Mouse (Mus musculus) small intestine, adult 2 months (tissue): ENCODE results near the gene Kat6b. TPM values are rescaled to one million over a fixed set of nuclear protein-coding genes. Genes with fewer than 3 reads are reported as not detected.
A peak's percentile ranks its signal among the peaks of the same experiment; 100 is the strongest.

Experiments used
- H3K27ac ChIP-seq: fragments of 200-500 bp; 2 replicates; pipeline ENCODE4 v1.5.1; 2012; ENCODE audit warnings: low read depth, low read length, control low read depth, inconsistent platforms; ENCODE audit not compliant: insufficient read depth
- H3K27me3 ChIP-seq: fragments of 200-500 bp; 2 replicates; pipeline ENCODE4 v1.6.1; 2012; ENCODE audit warnings: mild to moderate bottlenecking, moderate library complexity, low read length, inconsistent platforms; ENCODE audit not compliant: control insufficient read depth, insufficient read depth
- H3K36me3 ChIP-seq: fragments of 200-500 bp; 2 replicates; pipeline ENCODE4 v1.6.1; 2012; ENCODE audit warnings: mild to moderate bottlenecking, low read length, control low read depth, inconsistent platforms; ENCODE audit not compliant: control insufficient read depth, insufficient read depth
- H3K4me1 ChIP-seq: fragments of 200-500 bp; 2 replicates; pipeline ENCODE4 v1.6.1; 2012; ENCODE audit warnings: low read length, inconsistent platforms, mixed read lengths; ENCODE audit not compliant: control insufficient read depth, insufficient read depth, insufficient read length
- H3K4me3 ChIP-seq: fragments of 200-500 bp; 2 replicates; pipeline ENCODE4 v1.5.1; 2012; ENCODE audit warnings: low read depth, mild to moderate bottlenecking, control low read depth, inconsistent platforms, low read length, moderate library complexity
- CTCF ChIP-seq: fragments of 200-500 bp; IDR thresholded peaks from 2 replicates; pipeline ENCODE4 v1.5.1; 2012; ENCODE audit warnings: low read depth, mild to moderate bottlenecking, control low read depth, inconsistent platforms, low read length, moderate library complexity, mixed read lengths; ENCODE audit not compliant: insufficient replicate concordance, insufficient read length; ENCODE audit errors: extremely low read depth
- POLR2A ChIP-seq: fragments of 200-500 bp; IDR thresholded peaks from 2 replicates; pipeline ENCODE4 v1.6.1; 2012; ENCODE audit warnings: low read depth, mild to moderate bottlenecking, control low read depth, inconsistent platforms, low read length, moderate library complexity
- WGBS: fragments of 180-500 bp; shearing (Covaris S2); methylation state at CpG from one replicate; pipeline ENCODE4 v1.1.7; 2018; 5-methylcytosine and 5-hydroxymethylcytosine counted together
- polyA plus RNA-seq: library from polyadenylated mRNA; depleted of rRNA; stranded (reverse); fragments of >200 nt; gene quantifications from 2 replicates; pipeline ENCODE4 v1.2.3, GENCODE M21; 2012

Gene Kat6b
- polyA plus RNA-seq, 1 experiment: 8.3 TPM

DNA sequence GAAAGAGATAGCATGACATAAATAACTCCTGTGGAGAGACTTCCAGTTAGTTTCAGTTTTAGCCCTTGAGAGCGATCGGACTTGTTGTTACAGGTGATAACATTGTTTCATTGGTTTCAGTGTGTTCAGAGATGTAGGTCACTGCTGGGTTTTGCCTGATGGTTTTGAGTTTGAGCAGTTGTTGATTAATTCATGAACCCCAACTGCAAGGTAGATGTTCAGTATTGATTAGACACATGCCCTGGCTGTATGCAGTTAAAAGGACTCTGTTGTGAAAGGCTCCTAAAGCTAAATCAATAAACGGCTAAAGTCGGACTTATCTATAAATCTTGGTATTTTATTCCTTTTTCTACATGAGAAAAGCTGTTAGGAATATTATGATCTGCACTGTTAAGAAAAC lies 109.0 kb downstream of the Kat6b start:
- TF ChIP-seq POLR2A (no peak), CTCF (no peak)
- H3K36me3 ChIP-seq: no peaks in the 10 kb centered on the region
- WGBS: 32% methylated on average over 4 of the region's 4 CpGs
- no peak overlapping the region for H3K27ac ChIP-seq
- no peak overlapping the region for H3K4me3 ChIP-seq
- no peaks in the 10 kb centered on the region for H3K27me3 ChIP-seq
- peaks cover 14% of the 10 kb centered on the region; the same call in 1 of the 2 replicates for H3K4me1 ChIP-seq

DNA sequence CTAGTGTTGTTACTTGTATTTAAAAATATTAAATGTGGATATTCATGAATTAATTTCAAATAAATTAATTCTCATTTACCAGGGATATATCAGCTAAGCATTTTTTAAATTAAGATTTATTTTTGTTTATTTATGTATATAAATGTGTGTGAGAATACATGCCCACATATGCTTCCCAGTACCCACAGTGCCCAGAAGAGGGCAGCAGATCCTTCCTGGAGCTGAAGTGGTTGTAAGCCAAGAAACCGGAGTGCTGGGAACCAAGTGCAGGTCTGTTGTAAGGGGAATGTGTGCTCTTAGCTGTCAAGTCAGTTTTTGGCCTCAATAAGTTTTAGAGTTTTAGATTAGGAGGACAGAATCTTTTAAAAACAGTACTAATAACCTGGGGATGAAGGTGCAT lies 110.9 kb downstream of the Kat6b start:
- WGBS: 98% methylated on average over 1 of the region's 1 CpGs
- Histone ChIP-seq H3K4me3 (no peak overlapping the region), H3K27ac (no peak overlapping the region), H3K4me1 (peaks cover 8% of the 10 kb centered on the region; the same call in 1 of the 2 replicates), H3K27me3 (no peaks in the 10 kb centered on the region), H3K36me3 (no peaks in the 10 kb centered on the region)
- TF ChIP-seq CTCF (peak; percentile 35; the same call in 1 of the 2 replicates), POLR2A (no peak)

DNA sequence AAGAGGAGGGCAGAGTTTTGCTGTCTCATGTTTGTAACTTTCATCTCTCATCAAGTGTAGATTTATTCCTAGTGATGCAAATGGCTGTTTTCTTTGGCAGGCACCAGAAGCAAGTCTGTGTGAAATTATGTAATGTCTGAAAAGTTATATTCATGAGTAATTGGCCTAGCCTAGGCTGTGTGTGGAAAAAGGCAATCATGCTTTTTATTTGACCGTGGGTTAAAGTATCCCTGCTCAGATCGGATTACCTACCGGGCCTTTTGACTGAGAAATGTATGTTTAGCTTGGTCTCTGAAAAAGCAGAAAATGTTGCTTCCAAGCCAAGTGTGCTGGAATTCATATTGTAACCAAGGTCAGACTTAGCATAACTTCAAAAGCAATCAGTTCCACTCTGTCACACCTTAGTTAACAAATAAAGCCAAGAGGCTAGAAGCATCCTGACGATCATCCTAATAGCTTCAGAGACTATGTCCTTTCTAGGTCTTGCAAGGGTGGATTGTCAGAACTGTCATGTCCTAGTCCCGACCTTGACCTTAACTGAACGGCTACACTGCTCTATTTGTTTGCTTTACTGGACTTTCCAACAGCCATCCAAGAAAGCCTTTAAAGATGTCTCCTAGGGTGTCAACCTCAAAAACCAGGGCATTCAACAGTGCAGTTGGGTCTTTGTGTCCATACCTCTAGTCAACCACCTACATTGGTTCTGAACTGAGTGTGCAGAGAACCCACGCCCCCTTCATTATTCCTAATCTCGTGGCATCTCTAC lies 111.9 kb downstream of the Kat6b start:
- H3K27me3 ChIP-seq: no peaks in the 10 kb centered on the region
- TF ChIP-seq CTCF: no peak
- no peak for TF ChIP-seq POLR2A
- H3K4me1 ChIP-seq: peaks cover 5% of the 10 kb centered on the region; the same call in 1 of the 2 replicates
- no peak overlapping the region for H3K27ac ChIP-seq
- no peaks in the 10 kb centered on the region for H3K36me3 ChIP-seq
- 84% methylated on average over 8 of the region's 8 CpGs for WGBS
- H3K4me3 ChIP-seq: no peak overlapping the region

DNA sequence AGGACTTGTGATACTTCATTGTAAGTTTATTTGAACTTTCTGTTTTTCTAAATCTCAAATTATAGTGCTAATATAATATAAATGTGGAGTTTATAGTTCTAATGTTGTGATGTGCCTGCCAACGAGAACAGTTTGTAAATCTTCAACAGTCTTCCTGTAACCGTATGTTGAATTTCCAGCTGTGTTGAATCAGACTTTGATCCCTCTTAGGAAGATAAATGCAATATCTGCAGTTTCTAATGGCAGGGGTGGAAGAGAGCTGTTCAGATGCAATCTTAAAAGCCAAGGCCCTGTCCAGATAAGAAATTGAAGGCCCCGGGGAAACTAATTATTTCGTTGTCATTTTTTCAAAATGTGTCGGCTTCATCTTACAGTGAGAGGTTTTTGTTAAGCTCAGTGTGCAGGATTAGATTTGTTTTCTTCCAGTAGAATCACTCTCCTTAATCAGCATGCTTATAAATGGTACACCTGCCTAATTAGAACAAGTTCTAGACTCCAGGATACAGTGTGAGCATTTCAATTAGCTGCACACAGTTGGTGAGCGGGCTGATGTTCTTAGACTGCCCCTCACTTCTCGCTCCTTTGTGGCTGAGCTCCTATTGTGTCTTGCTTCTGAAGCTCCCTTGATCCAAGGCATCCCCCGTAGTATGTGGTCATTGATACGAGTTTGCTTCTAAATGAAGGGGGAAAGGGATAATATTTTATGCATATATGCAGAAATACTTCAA lies 118.4 kb downstream of the Kat6b start:
- no peak for TF ChIP-seq CTCF
- no peak for TF ChIP-seq POLR2A
- no peaks in the 10 kb centered on the region for H3K27me3 ChIP-seq
- WGBS: 38% methylated on average over 9 of the region's 9 CpGs
- H3K36me3 ChIP-seq: no peaks in the 10 kb centered on the region
- H3K27ac ChIP-seq: 0 out of 2 replicates have a peak overlapping the region, but pooled peaks have one; percentile 12
- peaks cover 24% of the 10 kb centered on the region for H3K4me1 ChIP-seq
- no peak overlapping the region for H3K4me3 ChIP-seq

DNA sequence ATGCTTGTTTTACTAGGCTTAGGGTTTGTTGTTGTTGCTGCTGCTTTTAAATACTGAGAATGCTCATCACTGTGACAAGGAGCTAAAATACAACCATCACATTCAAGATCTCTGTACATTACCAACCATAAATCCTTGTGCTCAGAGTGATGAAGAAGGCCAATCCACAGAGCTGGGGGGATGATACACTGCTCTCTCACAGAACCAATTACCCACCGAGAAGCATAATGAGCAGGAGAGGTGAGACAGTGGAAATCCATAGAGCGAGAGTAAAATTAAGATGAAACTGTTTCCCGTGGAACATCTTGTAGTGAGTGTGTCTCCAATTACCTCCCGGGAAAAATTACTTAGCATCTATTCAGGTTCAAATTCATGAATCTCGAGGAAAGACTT lies 118.9 kb downstream of the Kat6b start:
- Histone ChIP-seq H3K27ac (no peak overlapping the region), H3K36me3 (no peaks in the 10 kb centered on the region), H3K27me3 (no peaks in the 10 kb centered on the region), H3K4me1 (peaks cover 24% of the 10 kb centered on the region), H3K4me3 (no peak overlapping the region)
- WGBS: 90% methylated on average over 5 of the region's 5 CpGs
- no peak for TF ChIP-seq CTCF

DNA sequence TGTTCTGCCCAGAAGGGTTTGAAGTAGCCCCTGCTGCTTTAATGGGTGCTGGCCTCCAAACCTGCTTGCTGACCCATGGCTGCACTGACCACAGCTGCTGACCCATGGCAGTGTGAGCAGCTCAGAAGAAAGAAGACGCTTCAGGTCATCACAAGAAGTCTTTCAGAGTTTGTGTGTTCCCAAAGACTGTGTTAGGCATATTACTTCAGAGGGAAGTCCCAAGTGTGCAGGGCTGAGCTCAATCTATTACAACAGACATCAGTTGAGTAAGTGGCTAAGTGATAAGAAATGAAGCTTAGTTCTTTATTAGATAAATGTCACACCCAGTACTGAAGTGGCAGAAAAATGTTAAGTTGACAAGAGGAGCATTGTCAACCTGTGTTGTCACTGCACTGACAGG lies 119.4 kb downstream of the Kat6b start:
- no peak for TF ChIP-seq CTCF
- TF ChIP-seq POLR2A: no peak
- 78% methylated on average over 1 of the region's 1 CpGs for WGBS

DNA sequence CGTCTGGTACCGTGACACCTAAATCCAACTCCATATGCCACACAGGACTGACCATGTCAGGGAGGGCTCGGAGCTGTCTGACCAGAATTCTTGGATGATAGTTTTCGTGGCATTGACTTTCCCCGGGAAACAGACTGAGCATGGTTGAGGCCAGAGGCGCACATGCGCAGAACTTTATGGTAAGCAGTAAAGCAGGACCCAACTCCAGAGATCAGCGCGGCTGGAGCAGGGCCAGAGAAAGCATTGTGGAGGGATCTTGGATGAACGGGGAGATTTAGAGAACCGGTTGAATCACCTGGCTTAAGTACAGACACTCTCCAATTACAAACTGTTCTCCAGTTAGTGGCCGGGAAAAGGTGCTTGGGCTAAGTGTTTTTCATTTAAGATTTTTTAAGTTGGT lies 120.9 kb downstream of the Kat6b start:
- 56% methylated on average over 12 of the region's 12 CpGs for WGBS
- H3K4me1 ChIP-seq: peaks cover 24% of the 10 kb centered on the region
- H3K4me3 ChIP-seq: no peak overlapping the region
- no peak overlapping the region for H3K27ac ChIP-seq
- TF ChIP-seq POLR2A (no peak), CTCF (no peak)
- no peaks in the 10 kb centered on the region for H3K36me3 ChIP-seq
- H3K27me3 ChIP-seq: no peaks in the 10 kb centered on the region

More for the DNA sequence above, 119.4 kb downstream of the Kat6b start:
- H3K27ac ChIP-seq: no peak overlapping the region
- no peaks in the 10 kb centered on the region for H3K27me3 ChIP-seq
- peaks cover 24% of the 10 kb centered on the region for H3K4me1 ChIP-seq
- H3K4me3 ChIP-seq: no peak overlapping the region
- no peaks in the 10 kb centered on the region for H3K36me3 ChIP-seq
